Mouse (Mus musculus): ENCODE results near the gene Pmf1. TPM values are rescaled to one million over a fixed set of nuclear protein-coding genes. Genes with fewer than 3 reads are reported as not detected.
"Not testable (repeated sequence)": the region's sequence is repeated elsewhere in the genome, so short reads cannot be mapped to it uniquely, and the experiment has no call there.

Pmf1 gene
- polyA plus RNA-seq, 1 experiment, result 31.0 TPM

GRCm38 (mm10) chr3:88395742-88396141, 14.4 kb downstream of the Pmf1 start:
- no peak for DNase-seq (ENCODE audit: low read depth)

- no peak for DNase-seq (ENCODE audit: low read depth)
These were observed 14.8 kb downstream of the Pmf1 start for GRCm38 (mm10) chr3:88395288-88395687.

- no peak for DNase-seq (ENCODE audit: low read depth)
These were observed 16.3 kb downstream of the Pmf1 start for GRCm38 (mm10) chr3:88393776-88394375.

- DNase-seq (ENCODE audit: low read depth), result no peak
These were observed 25.8 kb downstream of the Pmf1 start, which contains the start of gene Bglap for GRCm38 (mm10) chr3:88384364-88384763. TSS of gene Bglap (minus strand) at chr3:88384464.

- not testable (repeated sequence) for DNase-seq (ENCODE audit: low read depth)
These were observed 27.7 kb downstream of the Pmf1 start for GRCm38 (mm10) chr3:88382383-88382782.

- not testable (repeated sequence) for DNase-seq (ENCODE audit: low read depth)
These were observed 28.5 kb downstream of the Pmf1 start for GRCm38 (mm10) chr3:88381389-88382315.

GRCm38 (mm10) chr3:88378599-88378998, 31.5 kb downstream of the Pmf1 start, which contains the start of gene Bglap2:
TSS of gene Bglap2 (minus strand) at chr3:88378699.
- DNase-seq (ENCODE audit: low read depth), result not testable (repeated sequence)

GRCm38 (mm10) chr3:88376644-88377043, 33.5 kb downstream of the Pmf1 start:
- not testable (repeated sequence) for DNase-seq (ENCODE audit: low read depth)

GRCm38 (mm10) chr3:88375750-88376626, 34.1 kb downstream of the Pmf1 start:
- DNase-seq (ENCODE audit: low read depth), result not testable (repeated sequence)

- DNase-seq (ENCODE audit: low read depth), result not testable (repeated sequence)
These were observed 37.5 kb downstream of the Pmf1 start, which contains the start of gene Bglap3 for GRCm38 (mm10) chr3:88372643-88373042. TSS of gene Bglap3 (minus strand) at chr3:88372743.

GRCm38 (mm10) chr3:88368511-88368910, 41.6 kb downstream of the Pmf1 start:
- DNase-seq (ENCODE audit: low read depth), result not testable (repeated sequence)

- not testable (repeated sequence) for DNase-seq (ENCODE audit: low read depth)
These were observed 42.6 kb downstream of the Pmf1 start for GRCm38 (mm10) chr3:88367517-88367916.

- not testable (repeated sequence) for DNase-seq (ENCODE audit: low read depth)
These were observed 43.2 kb downstream of the Pmf1 start for GRCm38 (mm10) chr3:88366830-88367428.

- no peak for DNase-seq (ENCODE audit: low read depth)
These were observed 44.3 kb downstream of the Pmf1 start for GRCm38 (mm10) chr3:88365705-88366361.

- no peak for DNase-seq (ENCODE audit: low read depth)
These were observed 45.8 kb downstream of the Pmf1 start, which contains the start of gene Paqr6 for GRCm38 (mm10) chr3:88364337-88364736. TSS of gene Paqr6 (plus strand) at chr3:88364584.

GRCm38 (mm10) chr3:88363700-88364099, 46.4 kb downstream of the Pmf1 start:
- no peak for DNase-seq (ENCODE audit: low read depth)

- no peak for DNase-seq (ENCODE audit: low read depth)
These were observed 48.4 kb downstream of the Pmf1 start for GRCm38 (mm10) chr3:88361612-88362313.

GRCm38 (mm10) chr3:88361096-88361495, 49.0 kb downstream of the Pmf1 start:
- DNase-seq (ENCODE audit: low read depth), result no peak

- no peak for DNase-seq (ENCODE audit: low read depth)
These were observed 50.1 kb downstream of the Pmf1 start for GRCm38 (mm10) chr3:88359989-88360388.

- no peak for DNase-seq (ENCODE audit: low read depth)
These were observed 50.5 kb downstream of the Pmf1 start for GRCm38 (mm10) chr3:88359584-88359983.

Data from gonadal fat pad, adult 2 months (tissue).